Mouse (Mus musculus): ENCODE measurements at regions not wholly inside any gene's neighbourhood (a gene's known extent, or its start where the extent isn't known, plus 50 kb on each side); places are given as distances from the start of the nearest gene placed in this dataset.

- H3K27ac ChIP-seq (ENCODE audit: insufficient read depth, low read depth, low read length) = no peak overlapping the region
- H3K4me1 ChIP-seq (ENCODE audit: control insufficient read depth, insufficient read depth, low read length) = no peaks in the 10 kb centered on the region
- no peak for TF ChIP-seq POLR2A (IDR thresholded peaks at IDR 0.05; ENCODE audit: low read depth, low read length)
- TF ChIP-seq CTCF (conservative IDR thresholded peaks at IDR 0.05; ENCODE audit: insufficient read depth, insufficient read length, low read depth, low read length) = no peak
- no peak overlapping the region for H3K4me3 ChIP-seq (ENCODE audit: insufficient read depth, low read depth, low read length)
- no peaks in the 10 kb centered on the region for H3K36me3 ChIP-seq (ENCODE audit: control insufficient read depth, insufficient read depth, low read length)
- no peak for DNase-seq
- no peaks in the 10 kb centered on the region for H3K27me3 ChIP-seq (replicated peaks; ENCODE audit: control insufficient read depth, insufficient read depth, low read length)
- 63% methylated on average over 1 of the region's 1 CpGs for WGBS
These were observed 65.3 kb downstream of the Lpar4 start for GRCm38 (mm10) chrX:106985684-106986083.

- Histone ChIP-seq H3K4me3 (ENCODE audit: insufficient read depth, low read depth, low read length) (no peak overlapping the region), H3K4me1 (ENCODE audit: control insufficient read depth, insufficient read depth, low read length) (no peaks in the 10 kb centered on the region), H3K27me3 (replicated peaks; ENCODE audit: control insufficient read depth, insufficient read depth, low read length) (no peaks in the 10 kb centered on the region), H3K27ac (ENCODE audit: insufficient read depth, low read depth, low read length) (no peak overlapping the region), H3K36me3 (ENCODE audit: control insufficient read depth, insufficient read depth, low read length) (no peaks in the 10 kb centered on the region)
- no peak for TF ChIP-seq POLR2A (IDR thresholded peaks at IDR 0.05; ENCODE audit: low read depth, low read length)
- TF ChIP-seq CTCF (conservative IDR thresholded peaks at IDR 0.05; ENCODE audit: insufficient read depth, insufficient read length, low read depth, low read length) = no peak
- 41% methylated on average over 3 of the region's 3 CpGs for WGBS
- DNase-seq = peak; percentile 4
These were observed 66.4 kb downstream of the Lpar4 start for GRCm38 (mm10) chrX:106986794-106987193.

- WGBS = 73% methylated on average over 4 of the region's 4 CpGs
- TF ChIP-seq POLR2A (IDR thresholded peaks at IDR 0.05; ENCODE audit: low read depth, low read length) (no peak), CTCF (conservative IDR thresholded peaks at IDR 0.05; ENCODE audit: insufficient read depth, insufficient read length, low read depth, low read length) (no peak)
- Histone ChIP-seq H3K27me3 (replicated peaks; ENCODE audit: control insufficient read depth, insufficient read depth, low read length) (no peaks in the 10 kb centered on the region), H3K4me1 (ENCODE audit: control insufficient read depth, insufficient read depth, low read length) (no peaks in the 10 kb centered on the region), H3K36me3 (ENCODE audit: control insufficient read depth, insufficient read depth, low read length) (no peaks in the 10 kb centered on the region), H3K4me3 (ENCODE audit: insufficient read depth, low read depth, low read length) (no peak overlapping the region), H3K27ac (ENCODE audit: insufficient read depth, low read depth, low read length) (no peak overlapping the region)
- DNase-seq = no peak
These were observed 67.4 kb downstream of the Lpar4 start for GRCm38 (mm10) chrX:106987779-106988178.

- Histone ChIP-seq H3K4me1 (ENCODE audit: control insufficient read depth, insufficient read depth, low read length) (no peaks in the 10 kb centered on the region), H3K27ac (ENCODE audit: insufficient read depth, low read depth, low read length) (no peak overlapping the region), H3K27me3 (replicated peaks; ENCODE audit: control insufficient read depth, insufficient read depth, low read length) (no peaks in the 10 kb centered on the region), H3K4me3 (ENCODE audit: insufficient read depth, low read depth, low read length) (no peak overlapping the region), H3K36me3 (ENCODE audit: control insufficient read depth, insufficient read depth, low read length) (no peaks in the 10 kb centered on the region)
- WGBS = 68% methylated on average over 7 of the region's 7 CpGs
- no peak for DNase-seq
- TF ChIP-seq CTCF (conservative IDR thresholded peaks at IDR 0.05; ENCODE audit: insufficient read depth, insufficient read length, low read depth, low read length) (no peak), POLR2A (IDR thresholded peaks at IDR 0.05; ENCODE audit: low read depth, low read length) (no peak)
These were observed 83.8 kb upstream of the P2ry10 start for GRCm38 (mm10) chrX:107004496-107004895.

- no peaks in the 10 kb centered on the region for H3K36me3 ChIP-seq (ENCODE audit: control insufficient read depth, insufficient read depth, low read length)
- WGBS = 54% methylated on average over 4 of the region's 4 CpGs
- no peaks in the 10 kb centered on the region for H3K4me1 ChIP-seq (ENCODE audit: control insufficient read depth, insufficient read depth, low read length)
- H3K27me3 ChIP-seq (replicated peaks; ENCODE audit: control insufficient read depth, insufficient read depth, low read length) = no peaks in the 10 kb centered on the region
- H3K4me3 ChIP-seq (ENCODE audit: insufficient read depth, low read depth, low read length) = no peak overlapping the region
- TF ChIP-seq POLR2A (IDR thresholded peaks at IDR 0.05; ENCODE audit: low read depth, low read length) = no peak
- no peak for TF ChIP-seq CTCF (conservative IDR thresholded peaks at IDR 0.05; ENCODE audit: insufficient read depth, insufficient read length, low read depth, low read length)
- no peak overlapping the region for H3K27ac ChIP-seq (ENCODE audit: insufficient read depth, low read depth, low read length)
- DNase-seq = no peak
These were observed 79.3 kb upstream of the P2ry10 start for GRCm38 (mm10) chrX:107008968-107009367.

- WGBS = 79% methylated on average over 3 of the region's 3 CpGs
- no peak for DNase-seq
- no peak for TF ChIP-seq CTCF (conservative IDR thresholded peaks at IDR 0.05; ENCODE audit: insufficient read depth, insufficient read length, low read depth, low read length)
- no peak for TF ChIP-seq POLR2A (IDR thresholded peaks at IDR 0.05; ENCODE audit: low read depth, low read length)
- Histone ChIP-seq H3K4me3 (ENCODE audit: insufficient read depth, low read depth, low read length) (no peak overlapping the region), H3K27ac (ENCODE audit: insufficient read depth, low read depth, low read length) (no peak overlapping the region), H3K36me3 (ENCODE audit: control insufficient read depth, insufficient read depth, low read length) (no peaks in the 10 kb centered on the region), H3K27me3 (replicated peaks; ENCODE audit: control insufficient read depth, insufficient read depth, low read length) (no peaks in the 10 kb centered on the region), H3K4me1 (ENCODE audit: control insufficient read depth, insufficient read depth, low read length) (no peaks in the 10 kb centered on the region)
These were observed 75.7 kb upstream of the P2ry10 start for GRCm38 (mm10) chrX:107012615-107013014.

- H3K27ac ChIP-seq (ENCODE audit: insufficient read depth, low read depth, low read length) = no peak overlapping the region
- WGBS = 5% methylated on average over 1 of the region's 1 CpGs
- no peak for DNase-seq
- no peaks in the 10 kb centered on the region for H3K4me1 ChIP-seq (ENCODE audit: control insufficient read depth, insufficient read depth, low read length)
- H3K4me3 ChIP-seq (ENCODE audit: insufficient read depth, low read depth, low read length) = no peak overlapping the region
- TF ChIP-seq CTCF (conservative IDR thresholded peaks at IDR 0.05; ENCODE audit: insufficient read depth, insufficient read length, low read depth, low read length) (no peak), POLR2A (IDR thresholded peaks at IDR 0.05; ENCODE audit: low read depth, low read length) (no peak)
- no peaks in the 10 kb centered on the region for H3K36me3 ChIP-seq (ENCODE audit: control insufficient read depth, insufficient read depth, low read length)
- no peaks in the 10 kb centered on the region for H3K27me3 ChIP-seq (replicated peaks; ENCODE audit: control insufficient read depth, insufficient read depth, low read length)
These were observed 73.0 kb upstream of the P2ry10 start for GRCm38 (mm10) chrX:107015335-107015734.

- DNase-seq = no peak
- Histone ChIP-seq H3K36me3 (ENCODE audit: control insufficient read depth, insufficient read depth, low read length) (no peaks in the 10 kb centered on the region), H3K27ac (ENCODE audit: insufficient read depth, low read depth, low read length) (no peak overlapping the region), H3K4me1 (ENCODE audit: control insufficient read depth, insufficient read depth, low read length) (no peaks in the 10 kb centered on the region), H3K4me3 (ENCODE audit: insufficient read depth, low read depth, low read length) (no peak overlapping the region), H3K27me3 (replicated peaks; ENCODE audit: control insufficient read depth, insufficient read depth, low read length) (no peaks in the 10 kb centered on the region)
- TF ChIP-seq CTCF (conservative IDR thresholded peaks at IDR 0.05; ENCODE audit: insufficient read depth, insufficient read length, low read depth, low read length) = no peak
- no peak for TF ChIP-seq POLR2A (IDR thresholded peaks at IDR 0.05; ENCODE audit: low read depth, low read length)
- 60% methylated on average over 1 of the region's 1 CpGs for WGBS
These were observed 56.6 kb upstream of the P2ry10 start for GRCm38 (mm10) chrX:107031726-107032125.
